Mouse (Mus musculus) intestine, embryonic 16.5 days (tissue): ENCODE measurements around the gene Limk2. TPM values are rescaled to one million over a fixed set of nuclear protein-coding genes. Genes with fewer than 3 reads are reported as not detected.

Experiments
- ATAC-seq: fragments of 200-750 bp; cut with Nextera tagmentation; 2 replicates; pipeline ENCODE4 v1.8.0; 2017; ENCODE audit warnings: moderate TSS enrichment, moderate library complexity
- H3K27ac ChIP-seq: fragments of 300-500 bp; sonication (generic); 2 replicates; pipeline ENCODE4 v1.5.1; 2014; ENCODE audit warnings: mild to moderate bottlenecking, low read length
- H3K27me3 ChIP-seq: fragments of 300-500 bp; sonication (generic); replicated peaks from 2 replicates; pipeline ENCODE4 v1.6.1; 2014; ENCODE audit warnings: low read length, control low read depth, mixed read lengths; ENCODE audit not compliant: control insufficient read depth, insufficient read depth
- H3K36me3 ChIP-seq: fragments of 300-500 bp; sonication (generic); 2 replicates; pipeline ENCODE4 v1.6.1; 2014; ENCODE audit warnings: low read length, control low read depth; ENCODE audit not compliant: control insufficient read depth, insufficient read depth
- H3K4me1 ChIP-seq: fragments of 300-500 bp; sonication (generic); 2 replicates; pipeline ENCODE4 v1.6.1; 2014; ENCODE audit warnings: low read length, control low read depth, mixed read lengths; ENCODE audit not compliant: control insufficient read depth, insufficient read depth
- H3K4me2 ChIP-seq: fragments of 300-500 bp; sonication (generic); 2 replicates; pipeline ENCODE4 v1.6.1; 2014; ENCODE audit warnings: low read depth, low read length, control low read depth
- H3K4me3 ChIP-seq: fragments of 300-500 bp; sonication (generic); 2 replicates; pipeline ENCODE4 v1.5.1; 2014; ENCODE audit warnings: mild to moderate bottlenecking, low read length
- H3K9ac ChIP-seq: fragments of 300-500 bp; sonication (generic); 2 replicates; pipeline ENCODE4 v1.6.1; 2014; ENCODE audit warnings: low read depth, low read length
- H3K9me3 ChIP-seq: fragments of 300-500 bp; sonication (generic); 2 replicates; pipeline ENCODE4 v1.6.1; 2016; ENCODE audit warnings: low read length, control low read depth; ENCODE audit not compliant: control insufficient read depth
- WGBS: fragments of 180-500 bp; shearing (Covaris S2); extraction: QIAGEN DNeasy Blood & Tissue Kit; methylation state at CpG from one replicate; pipeline ENCODE4 v1.1.7; 2014; 5-methylcytosine and 5-hydroxymethylcytosine counted together
- polyA plus RNA-seq: library from polyadenylated mRNA; unstranded; fragments of >200 nt; fragmentation: Nextera tagmentation; extraction: Ambion mirVana; gene quantifications from 2 replicates; pipeline ENCODE4 v1.2.1, GENCODE M21; 2015

The Limk2 gene
- polyA plus RNA-seq, 1 experiment from 2014 or later = 81.3 TPM

DNA sequence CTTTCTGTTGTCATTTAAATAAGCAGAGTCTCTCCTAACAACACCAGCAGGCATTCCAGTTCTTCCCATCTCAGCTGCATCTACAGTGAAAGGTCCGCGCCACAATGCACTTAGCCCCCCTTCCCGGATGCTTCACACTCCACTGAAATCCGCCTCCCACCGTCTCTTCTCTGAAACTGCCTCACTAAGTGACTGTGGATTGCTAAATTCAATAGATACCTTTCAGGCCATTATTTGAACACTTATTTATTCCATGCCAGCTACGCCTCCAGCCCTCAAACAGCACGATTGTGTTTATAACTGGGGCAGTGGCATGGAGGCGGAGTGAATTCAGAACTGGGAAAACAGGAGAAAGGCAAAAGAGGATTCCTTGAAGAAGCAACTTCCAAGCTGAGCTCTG is 12.4 kb downstream of the Limk2 start:
- H3K27me3 ChIP-seq = no peaks in the 10 kb centered on the region
- H3K4me3 ChIP-seq = no peak overlapping the region
- ATAC-seq = no peak
- no peaks in the 10 kb centered on the region for H3K9me3 ChIP-seq
- peaks cover 23% of the 10 kb centered on the region for H3K4me1 ChIP-seq
- H3K9ac ChIP-seq = no peak overlapping the region
- no peak overlapping the region for H3K27ac ChIP-seq
- WGBS = 74% methylated on average over 8 of the region's 8 CpGs
- peaks cover 7% of the 10 kb centered on the region for H3K36me3 ChIP-seq
- no peak overlapping the region for H3K4me2 ChIP-seq

DNA sequence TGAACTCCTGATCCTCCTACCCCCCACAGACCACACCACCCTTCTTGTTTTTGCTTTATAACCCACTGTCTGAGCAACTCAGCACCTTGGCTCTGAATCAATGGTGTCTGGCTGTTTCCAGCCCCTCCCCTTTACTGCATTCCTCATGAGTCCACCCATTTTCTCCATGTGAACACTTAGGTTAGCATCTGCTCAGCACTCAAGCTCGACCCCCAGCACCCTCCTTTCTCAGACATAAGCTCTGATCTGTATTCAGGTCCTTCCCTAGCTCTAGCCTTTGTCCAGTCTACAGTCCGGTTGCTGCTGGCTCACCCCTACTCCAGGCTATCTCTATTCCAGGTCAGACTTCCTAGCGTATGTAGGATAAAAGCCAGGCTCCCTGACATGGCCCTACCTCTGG is 12.9 kb downstream of the Limk2 start:
- H3K4me1 ChIP-seq = peaks cover 24% of the 10 kb centered on the region
- no peak overlapping the region for H3K4me2 ChIP-seq
- 75% methylated on average over 3 of the region's 3 CpGs for WGBS

DNA sequence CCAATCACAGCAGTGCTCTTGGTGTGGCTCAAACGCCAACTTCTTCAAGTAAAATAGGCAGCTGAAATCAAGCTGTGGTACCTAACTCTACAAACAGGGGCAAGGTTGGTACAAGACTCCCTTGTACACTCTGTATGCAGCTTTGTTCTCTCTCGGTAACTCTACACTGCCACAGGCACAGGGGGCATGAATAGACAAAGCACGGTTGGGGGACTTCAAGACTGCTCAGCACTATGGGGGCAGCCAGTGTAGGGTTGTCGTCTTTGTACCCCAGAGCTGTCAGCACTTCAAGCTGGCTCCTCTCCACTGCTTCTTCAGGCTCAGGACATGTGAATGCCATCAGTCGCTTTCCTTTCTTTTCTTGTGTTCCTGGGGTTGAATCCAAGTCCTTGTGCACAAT is 14.5 kb downstream of the Limk2 start:
- H3K9me3 ChIP-seq = no peaks in the 10 kb centered on the region
- no peak overlapping the region for H3K4me3 ChIP-seq
- H3K4me1 ChIP-seq = peaks cover 32% of the 10 kb centered on the region
- H3K27ac ChIP-seq = no peak overlapping the region
- no peak overlapping the region for H3K4me2 ChIP-seq
- no peak overlapping the region for H3K9ac ChIP-seq
- no peak for ATAC-seq
- no peaks in the 10 kb centered on the region for H3K27me3 ChIP-seq
- 69% methylated on average over 5 of the region's 5 CpGs for WGBS
- peaks cover 7% of the 10 kb centered on the region for H3K36me3 ChIP-seq

More for the DNA sequence above, 12.9 kb downstream of the Limk2 start:
- H3K36me3 ChIP-seq = peaks cover 7% of the 10 kb centered on the region
- no peaks in the 10 kb centered on the region for H3K9me3 ChIP-seq
- H3K9ac ChIP-seq = no peak overlapping the region
- no peak overlapping the region for H3K4me3 ChIP-seq
- no peak for ATAC-seq
- H3K27me3 ChIP-seq = no peaks in the 10 kb centered on the region
- no peak overlapping the region for H3K27ac ChIP-seq

DNA sequence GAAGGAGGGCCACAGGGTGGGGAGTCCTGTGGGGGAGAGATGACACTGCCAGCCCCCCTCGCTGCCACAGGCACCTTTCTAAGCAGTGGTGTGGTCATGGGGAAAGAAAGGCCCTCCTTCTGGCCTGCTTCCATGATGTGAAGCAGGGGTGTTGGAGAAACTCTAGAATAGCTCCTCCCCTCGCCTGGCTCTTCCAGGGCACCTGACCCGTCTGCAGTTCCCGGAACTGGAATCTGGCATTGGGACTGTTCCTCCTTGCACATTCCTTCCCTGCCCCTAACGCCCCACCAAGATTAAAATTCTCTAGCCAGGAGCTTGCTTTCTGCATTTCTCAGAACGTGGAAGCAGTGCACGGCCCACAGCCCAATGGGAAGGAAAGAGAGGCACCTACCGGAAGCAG is 16.5 kb downstream of the Limk2 start:
- H3K4me3 ChIP-seq = no peak overlapping the region
- H3K4me1 ChIP-seq = peaks cover 28% of the 10 kb centered on the region
- peaks cover 7% of the 10 kb centered on the region for H3K36me3 ChIP-seq
- no peaks in the 10 kb centered on the region for H3K9me3 ChIP-seq
- H3K9ac ChIP-seq = no peak overlapping the region
- no peak for ATAC-seq
- no peaks in the 10 kb centered on the region for H3K27me3 ChIP-seq
- WGBS = 78% methylated on average over 8 of the region's 8 CpGs
- no peak overlapping the region for H3K4me2 ChIP-seq
- H3K27ac ChIP-seq = no peak overlapping the region; the same call in 1 of the 2 replicates

DNA sequence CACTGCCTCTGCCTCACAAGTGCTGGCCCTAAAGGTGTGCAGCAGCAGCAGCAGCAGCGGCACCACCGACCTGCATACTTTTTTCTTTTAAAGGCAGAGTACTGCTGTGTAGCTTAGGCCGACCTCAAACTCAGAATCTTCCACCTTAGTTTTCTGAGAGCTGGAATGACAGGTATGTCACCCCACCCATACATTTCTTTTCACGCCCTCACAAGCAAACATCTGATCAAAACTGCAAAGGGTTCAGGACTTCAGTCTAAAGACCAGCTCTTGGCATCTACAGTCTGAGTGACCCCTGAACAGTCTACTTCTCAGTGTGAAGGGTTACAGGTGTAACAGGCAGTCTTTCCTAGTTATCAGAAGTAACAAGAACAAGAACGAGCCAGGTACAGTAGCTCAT is 18.2 kb downstream of the Limk2 start:
- no peaks in the 10 kb centered on the region for H3K27me3 ChIP-seq
- H3K9ac ChIP-seq = peak overlapping the region; percentile 14; the same call in 1 of the 2 replicates
- H3K4me1 ChIP-seq = peaks cover 26% of the 10 kb centered on the region
- 64% methylated on average over 5 of the region's 5 CpGs for WGBS
- H3K27ac ChIP-seq = peak overlapping the region; percentile 49
- peak; percentile 37 for ATAC-seq
- H3K9me3 ChIP-seq = no peaks in the 10 kb centered on the region
- H3K4me2 ChIP-seq = no peak overlapping the region
- H3K4me3 ChIP-seq = no peak overlapping the region
- peaks cover 5% of the 10 kb centered on the region for H3K36me3 ChIP-seq

DNA sequence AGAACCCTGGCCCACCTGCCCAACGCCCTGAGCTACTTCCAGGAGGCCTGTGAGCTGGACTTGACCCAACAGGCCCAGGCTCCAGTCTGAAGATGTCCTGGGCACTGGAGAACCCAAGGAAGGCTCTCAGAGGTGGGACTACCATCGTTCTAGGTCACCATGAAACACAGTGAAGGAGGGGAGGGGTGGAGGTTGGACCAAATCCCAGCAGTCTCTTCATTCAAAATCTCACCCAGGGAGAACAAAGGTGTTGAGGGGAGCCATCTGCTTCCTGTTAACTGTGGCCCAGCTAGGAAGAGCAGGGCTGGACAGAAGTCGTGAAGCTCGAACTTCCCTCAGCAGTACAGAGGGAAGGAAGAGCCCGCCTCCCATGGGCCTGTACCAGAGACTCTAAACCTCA is 19.0 kb downstream of the Limk2 start:
- Histone ChIP-seq H3K27ac (no peak overlapping the region), H3K4me1 (peaks cover 26% of the 10 kb centered on the region), H3K9ac (no peak overlapping the region), H3K36me3 (peaks cover 9% of the 10 kb centered on the region), H3K4me2 (no peak overlapping the region), H3K4me3 (no peak overlapping the region), H3K27me3 (no peaks in the 10 kb centered on the region), H3K9me3 (no peaks in the 10 kb centered on the region)
- no peak for ATAC-seq
- 72% methylated on average over 5 of the region's 5 CpGs for WGBS

DNA sequence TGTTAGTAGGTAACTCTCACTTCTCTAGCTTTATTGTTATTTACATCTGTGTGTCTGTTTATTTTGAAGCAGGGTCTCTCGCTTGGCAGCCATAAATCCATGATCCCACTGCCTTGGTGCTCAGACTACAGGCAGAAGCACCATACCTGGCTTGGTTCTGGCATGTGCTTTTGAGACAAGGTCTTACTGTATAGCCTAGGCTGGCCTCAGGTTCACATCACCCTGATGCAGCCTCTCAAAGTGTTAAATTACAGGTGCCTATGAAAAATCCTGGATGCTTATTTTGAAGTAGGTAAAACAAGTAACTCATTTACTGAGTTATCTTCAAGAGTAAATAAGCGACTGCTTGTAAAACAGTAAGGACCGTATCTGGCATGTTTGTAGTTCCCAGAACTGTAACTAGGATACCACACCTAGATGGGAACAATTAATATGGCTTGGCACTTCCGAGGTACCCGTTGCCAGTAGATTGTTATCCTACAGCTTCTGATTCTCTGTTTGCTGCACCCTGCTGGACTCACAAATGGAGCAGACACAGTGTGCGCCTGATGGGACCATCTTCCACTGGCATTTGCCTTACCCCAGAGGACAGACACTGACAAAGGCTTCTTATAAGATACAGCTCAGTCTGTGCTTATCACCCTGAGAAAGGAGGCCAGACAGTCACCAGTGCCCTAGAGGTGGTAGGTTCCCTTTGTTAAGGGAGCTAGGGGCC is 21.4 kb downstream of the Limk2 start:
- H3K27ac ChIP-seq = peak overlapping the region; percentile 68
- H3K9me3 ChIP-seq = 0 out of 2 replicates have a peak, but pooled peaks cover 2% of the 10 kb centered on the region
- no peaks in the 10 kb centered on the region for H3K27me3 ChIP-seq
- H3K9ac ChIP-seq = no peak overlapping the region
- peaks cover 12% of the 10 kb centered on the region for H3K36me3 ChIP-seq
- ATAC-seq = peak; percentile 70
- 60% methylated on average over 6 of the region's 6 CpGs for WGBS
- H3K4me1 ChIP-seq = peaks cover 24% of the 10 kb centered on the region
- H3K4me3 ChIP-seq = no peak overlapping the region
- no peak overlapping the region for H3K4me2 ChIP-seq

DNA sequence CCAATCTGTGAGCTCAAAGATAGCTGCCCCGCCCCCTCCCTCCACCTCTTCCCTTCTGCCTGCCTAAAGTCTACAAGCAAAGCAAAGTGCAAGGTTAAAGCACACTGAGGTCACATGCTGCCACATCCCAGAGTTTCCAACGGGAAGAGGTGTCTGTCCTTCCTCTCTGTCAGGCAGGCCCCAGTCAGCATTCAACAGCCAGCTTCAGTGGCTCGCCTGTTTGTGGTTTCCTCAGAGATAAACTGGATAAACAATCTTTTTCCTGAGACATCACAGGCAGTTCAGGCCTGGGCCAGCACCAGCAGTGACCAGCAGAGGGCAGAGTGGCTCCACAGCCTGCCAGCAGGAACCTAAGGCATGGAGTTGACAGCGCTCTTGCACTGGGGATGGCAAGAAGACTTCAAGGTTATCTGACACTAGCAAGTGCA is 22.0 kb downstream of the Limk2 start:
- WGBS = 21% methylated on average over 4 of the region's 4 CpGs
- ATAC-seq = peak; percentile 85
- H3K27ac ChIP-seq = peak overlapping the region; percentile 68
- H3K9me3 ChIP-seq = 0 out of 2 replicates have a peak, but pooled peaks cover 2% of the 10 kb centered on the region
- no peak overlapping the region for H3K9ac ChIP-seq
- peaks cover 22% of the 10 kb centered on the region for H3K4me1 ChIP-seq
- H3K4me2 ChIP-seq = no peak overlapping the region
- H3K27me3 ChIP-seq = no peaks in the 10 kb centered on the region
- H3K4me3 ChIP-seq = no peak overlapping the region
- H3K36me3 ChIP-seq = peaks cover 12% of the 10 kb centered on the region

DNA sequence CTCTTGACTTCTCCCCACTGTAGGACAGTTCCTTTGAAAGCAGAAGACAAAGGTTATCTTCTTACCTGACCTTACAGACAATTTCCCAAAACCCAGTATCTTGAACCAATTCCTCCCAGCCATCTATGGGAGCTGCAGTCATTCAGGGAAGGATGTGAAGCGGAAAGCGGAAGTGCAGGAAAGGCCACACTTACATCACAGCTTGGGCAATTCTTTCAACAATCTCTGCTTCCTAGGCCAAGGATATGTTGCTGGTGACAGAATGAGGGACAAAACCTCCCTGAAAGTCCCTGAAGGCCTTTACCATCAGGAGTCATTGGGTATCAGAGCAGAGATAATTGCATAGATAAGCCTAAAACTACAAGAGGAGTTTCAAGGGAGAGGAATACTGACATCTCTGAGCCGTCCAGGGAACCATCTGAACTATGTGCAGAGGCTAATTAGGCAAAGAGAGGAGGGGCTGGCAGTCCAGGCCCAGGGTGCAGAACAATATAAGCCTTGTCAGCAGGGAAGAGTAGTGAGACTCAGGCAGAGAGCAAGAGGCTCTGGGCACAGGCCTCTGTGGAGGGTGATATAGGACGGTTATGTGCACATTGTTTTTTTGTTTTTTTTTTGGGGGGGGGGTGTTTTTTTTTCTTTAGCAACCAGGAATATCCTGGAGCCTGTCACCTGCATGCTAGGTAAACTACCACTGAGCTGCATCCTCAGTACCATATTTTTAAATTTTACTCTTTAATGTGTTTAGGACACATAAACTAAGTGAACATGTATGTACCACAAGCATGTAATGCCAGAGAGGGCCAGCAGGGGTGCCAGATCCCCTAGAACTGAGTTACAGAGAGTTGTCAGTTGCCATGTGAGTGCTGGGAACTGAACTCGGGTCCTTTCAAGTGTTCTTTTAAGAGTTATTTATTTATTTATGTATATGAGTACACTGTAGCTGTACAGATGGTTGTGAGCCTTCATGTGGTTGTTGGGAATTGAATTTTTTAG is 26.1 kb downstream of the Limk2 start:
- ATAC-seq = no peak
- no peak overlapping the region for H3K9ac ChIP-seq
- H3K27me3 ChIP-seq = no peaks in the 10 kb centered on the region
- no peak overlapping the region for H3K4me2 ChIP-seq
- H3K27ac ChIP-seq = no peak overlapping the region
- peaks cover 25% of the 10 kb centered on the region for H3K4me1 ChIP-seq
- no peak overlapping the region for H3K4me3 ChIP-seq
- WGBS = 81% methylated on average over 5 of the region's 5 CpGs
- peaks cover 12% of the 10 kb centered on the region; the same call in 1 of the 2 replicates for H3K36me3 ChIP-seq
- H3K9me3 ChIP-seq = 0 out of 2 replicates have a peak, but pooled peaks cover 2% of the 10 kb centered on the region
